ENCODE assay signal across 12 mouse cellular contexts in the genomic region with DNA sequence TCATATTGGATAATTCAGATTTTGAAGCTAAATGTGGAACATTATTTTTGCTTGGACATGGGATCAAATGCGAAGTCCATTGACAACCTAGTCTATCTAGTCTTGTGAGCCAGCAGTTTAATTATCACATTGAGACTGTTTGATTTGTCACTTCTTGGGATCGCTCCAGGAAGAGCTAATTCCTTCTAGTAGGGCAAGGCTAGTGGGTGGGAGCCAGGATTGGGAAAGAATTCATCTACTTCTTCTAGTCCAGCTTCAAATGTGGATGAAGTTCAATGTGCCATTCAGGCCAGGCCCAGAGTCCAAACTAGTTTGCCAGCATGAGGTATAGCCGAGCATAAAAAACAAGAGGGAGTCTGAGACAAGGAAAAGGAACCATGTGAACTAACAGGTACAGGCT.
DNase-seq lines count a peak whose midpoint lies in the region; ATAC-seq lines count a peak whose summit lies in the region.
"Had no signal": no experiment of that assay in that cellular context is flagged by ENCODE, and none has a peak within 500 bp of the region (broad histone marks: within the 10 kb centered on the region; RNA-seq: fewer than 3 reads in every experiment).

No protein-coding gene starts in this region.

- ATAC-seq in monocyte, adult 5-6 weeks (replicated peaks; ENCODE audit: insufficient number of reproducible peaks, low FRiP score, low TSS enrichment, poor library complexity, severe bottlenecking) = no peak
- ATAC-seq: forebrain, embryonic 16.5 days had no signal

- peak; percentile 40 to 50 for DNase-seq in cerebellum, postnatal 10 days
- no peak for DNase-seq in cerebellum, postnatal 36 days
- DNase-seq in kidney, adult 8-10 months = peak; percentile 4 to 36
- DNase-seq in kidney, postnatal 10 days = no peak
- DNase-seq in right cerebral cortex, postnatal 10 days (ENCODE audit: low spot score in 2 of 2) = peak; percentile 47 to 48
- no peak for DNase-seq in right cerebral cortex, postnatal 4 days
- no peak for DNase-seq in embryo, embryonic 11 days
- DNase-seq: cerebellum, adult 8-10 months; heart, postnatal 10 days; thymus, postnatal 36 days had no signal

Comparison
In these comparisons a context has a peak if more than half of its experiments do, and no peak if none do; other contexts are left out.
1. DNase-seq: peak in cerebellum, postnatal 10 days (2 of 2), kidney, adult 8-10 months (2 of 2) and right cerebral cortex, postnatal 10 days (2 of 2); none in cerebellum, postnatal 36 days (0 of 2), kidney, postnatal 10 days (single experiment), right cerebral cortex, postnatal 4 days (single experiment) and embryo, embryonic 11 days (single experiment).